Mouse (Mus musculus): ENCODE data around the gene Olfr1344. TPM values are rescaled to one million over a fixed set of nuclear protein-coding genes. Genes with fewer than 3 reads are reported as not detected.
A peak's percentile ranks its signal among the peaks of the same experiment; 100 is the strongest.

Gene Olfr1344
- total and polyA plus RNA-seq, 2 experiments from 2014 or later = 0.36 to 5.2 TPM

GRCm38 (mm10) chr7:6414626-6415441 is 23.7 kb upstream of the Olfr1344 start:
- Histone ChIP-seq H3K4me3 (ENCODE audit: low read depth, low read length) (peak overlapping the region; percentile 42), H3K9ac (replicated peaks; ENCODE audit: low read length, poor library complexity, severe bottlenecking) (peak overlapping the region; percentile 67), H3K4me1 (ENCODE audit: insufficient read depth, low read length) (no peaks in the 10 kb centered on the region), H3K27me3 (ENCODE audit: insufficient read depth, low read length) (no peaks in the 10 kb centered on the region), H3K36me3 (ENCODE audit: insufficient read depth, low read length) (no peaks in the 10 kb centered on the region), H3K9me3 (ENCODE audit: low read length) (no peaks in the 10 kb centered on the region), H3K27ac (ENCODE audit: low read depth, low read length) (0 out of 2 replicates have a peak overlapping the region, but pooled peaks have one; percentile 51), H3K4me2 (ENCODE audit: low read depth, low read length, poor library complexity, severe bottlenecking) (peak overlapping the region; percentile 51)
- no peak for TF ChIP-seq CTCF (IDR thresholded peaks at IDR 0.05)
- WGBS = 8% methylated on average over 17 of the region's 22 CpGs
- DNase-seq (ENCODE audit: low spot score) (peak; percentile 68), ATAC-seq (ENCODE audit: low FRiP score) (peak; percentile 91)

- DNase-seq (ENCODE audit: low spot score) = no peak
- no peaks in the 10 kb centered on the region for H3K9me3 ChIP-seq (ENCODE audit: low read length)
- no peaks in the 10 kb centered on the region for H3K27me3 ChIP-seq (ENCODE audit: insufficient read depth, low read length)
- 8% methylated on average over 8 of the region's 8 CpGs for WGBS
- H3K4me1 ChIP-seq (ENCODE audit: insufficient read depth, low read length) = no peaks in the 10 kb centered on the region
- H3K27ac ChIP-seq (ENCODE audit: low read depth, low read length) = peak overlapping the region; percentile 51; the same call in 1 of the 2 replicates
- no peaks in the 10 kb centered on the region for H3K36me3 ChIP-seq (ENCODE audit: insufficient read depth, low read length)
- no peak for TF ChIP-seq CTCF (IDR thresholded peaks at IDR 0.05)
- peak overlapping the region; percentile 51 for H3K4me2 ChIP-seq (ENCODE audit: low read depth, low read length, poor library complexity, severe bottlenecking)
- ATAC-seq (ENCODE audit: low FRiP score) = peak; percentile 50
- H3K4me3 ChIP-seq (ENCODE audit: low read depth, low read length) = peak overlapping the region; percentile 42
- peak overlapping the region; percentile 67 for H3K9ac ChIP-seq (replicated peaks; ENCODE audit: low read length, poor library complexity, severe bottlenecking)
These were observed 23.1 kb upstream of the Olfr1344 start for GRCm38 (mm10) chr7:6415442-6415787.

GRCm38 (mm10) chr7:6419894-6420293 is 18.6 kb upstream of the Olfr1344 start:
- Histone ChIP-seq H3K4me1 (ENCODE audit: insufficient read depth, low read length) (no peaks in the 10 kb centered on the region), H3K27ac (ENCODE audit: low read depth, low read length) (no peak overlapping the region), H3K27me3 (ENCODE audit: insufficient read depth, low read length) (no peaks in the 10 kb centered on the region), H3K9ac (replicated peaks; ENCODE audit: low read length, poor library complexity, severe bottlenecking) (no peak overlapping the region), H3K9me3 (ENCODE audit: low read length) (no peaks in the 10 kb centered on the region), H3K4me2 (ENCODE audit: low read depth, low read length, poor library complexity, severe bottlenecking) (no peak overlapping the region), H3K36me3 (ENCODE audit: insufficient read depth, low read length) (no peaks in the 10 kb centered on the region), H3K4me3 (ENCODE audit: low read depth, low read length) (no peak overlapping the region)
- WGBS = 79% methylated on average over 6 of the region's 6 CpGs
- no peak for TF ChIP-seq CTCF (IDR thresholded peaks at IDR 0.05)
- no peak for ATAC-seq (ENCODE audit: low FRiP score)
- no peak for DNase-seq (ENCODE audit: low spot score)

DNA sequence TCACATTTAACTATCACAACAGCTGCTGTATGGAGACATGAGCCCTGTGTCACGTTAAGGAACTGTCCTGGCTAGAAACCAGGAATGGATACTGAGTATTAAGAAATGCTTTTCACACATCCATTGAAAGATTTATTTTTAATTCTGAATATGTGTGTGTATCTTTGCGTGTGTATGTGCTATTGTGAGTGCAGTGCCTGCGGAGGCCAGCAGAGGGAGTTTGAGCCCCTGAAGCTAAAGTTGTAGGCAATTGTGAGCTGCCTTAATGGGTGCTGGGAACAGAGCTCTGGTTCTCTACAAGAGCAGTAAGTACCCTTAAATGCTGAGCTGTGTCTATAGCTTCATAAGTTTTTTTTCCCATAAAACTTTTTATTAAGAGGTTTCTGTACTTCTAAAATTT is 9.1 kb upstream of the Olfr1344 start:
- Histone ChIP-seq H3K4me3 (ENCODE audit: low read depth, low read length) (no peak overlapping the region), H3K9ac (replicated peaks; ENCODE audit: low read length, poor library complexity, severe bottlenecking) (no peak overlapping the region), H3K36me3 (ENCODE audit: insufficient read depth, low read length) (peaks cover 13% of the 10 kb centered on the region; the same call in 1 of the 2 replicates), H3K9me3 (ENCODE audit: low read length) (peaks cover 5% of the 10 kb centered on the region; the same call in 1 of the 2 replicates), H3K27me3 (ENCODE audit: insufficient read depth, low read length) (no peaks in the 10 kb centered on the region), H3K27ac (ENCODE audit: low read depth, low read length) (no peak overlapping the region), H3K4me1 (ENCODE audit: insufficient read depth, low read length) (no peaks in the 10 kb centered on the region), H3K4me2 (ENCODE audit: low read depth, low read length, poor library complexity, severe bottlenecking) (no peak overlapping the region)
- WGBS = 82% methylated on average over 3 of the region's 3 CpGs
- DNase-seq (ENCODE audit: low spot score) = no peak
- ATAC-seq (ENCODE audit: low FRiP score) = no peak
- TF ChIP-seq CTCF (IDR thresholded peaks at IDR 0.05) = peak; percentile 37

DNA sequence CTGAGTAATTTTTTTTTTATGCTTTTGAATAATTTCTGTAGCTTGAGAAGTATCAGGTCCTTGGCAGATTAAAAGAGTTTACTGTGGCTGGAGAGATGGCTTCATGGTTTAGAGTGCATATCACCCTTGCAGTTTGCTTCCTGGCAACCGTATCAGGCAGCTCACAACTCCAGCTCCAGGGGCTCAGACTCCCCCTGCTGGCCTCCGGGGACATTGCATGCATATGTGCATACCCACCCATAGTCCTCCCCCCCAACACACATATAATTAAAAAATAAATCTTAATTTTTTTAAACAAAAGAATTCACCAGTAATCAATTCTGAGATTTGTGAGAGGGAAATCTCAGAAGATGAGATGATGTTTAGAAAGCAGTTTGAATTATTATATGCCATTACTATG is 8.1 kb upstream of the Olfr1344 start:
- Histone ChIP-seq H3K36me3 (ENCODE audit: insufficient read depth, low read length) (peaks cover 13% of the 10 kb centered on the region; the same call in 1 of the 2 replicates), H3K9me3 (ENCODE audit: low read length) (peaks cover 5% of the 10 kb centered on the region; the same call in 1 of the 2 replicates), H3K4me1 (ENCODE audit: insufficient read depth, low read length) (no peaks in the 10 kb centered on the region), H3K27ac (ENCODE audit: low read depth, low read length) (no peak overlapping the region), H3K4me3 (ENCODE audit: low read depth, low read length) (no peak overlapping the region), H3K4me2 (ENCODE audit: low read depth, low read length, poor library complexity, severe bottlenecking) (no peak overlapping the region), H3K27me3 (ENCODE audit: insufficient read depth, low read length) (no peaks in the 10 kb centered on the region), H3K9ac (replicated peaks; ENCODE audit: low read length, poor library complexity, severe bottlenecking) (no peak overlapping the region)
- ATAC-seq (ENCODE audit: low FRiP score) (no peak), DNase-seq (ENCODE audit: low spot score) (peak; percentile 20)
- 35% methylated on average over 2 of the region's 2 CpGs for WGBS
- TF ChIP-seq CTCF (IDR thresholded peaks at IDR 0.05) = peak; percentile 54

- no peaks in the 10 kb centered on the region for H3K36me3 ChIP-seq (ENCODE audit: insufficient read depth, low read length)
- no peak overlapping the region for H3K4me3 ChIP-seq (ENCODE audit: low read depth, low read length)
- WGBS = 40% methylated on average over 2 of the region's 2 CpGs
- no peaks in the 10 kb centered on the region for H3K27me3 ChIP-seq (ENCODE audit: insufficient read depth, low read length)
- ATAC-seq (ENCODE audit: low FRiP score) (no peak), DNase-seq (ENCODE audit: low spot score) (no peak)
- no peak overlapping the region for H3K4me2 ChIP-seq (ENCODE audit: low read depth, low read length, poor library complexity, severe bottlenecking)
- no peaks in the 10 kb centered on the region for H3K4me1 ChIP-seq (ENCODE audit: insufficient read depth, low read length)
- no peak for TF ChIP-seq CTCF (IDR thresholded peaks at IDR 0.05)
- no peak overlapping the region for H3K9ac ChIP-seq (replicated peaks; ENCODE audit: low read length, poor library complexity, severe bottlenecking)
- no peak overlapping the region for H3K27ac ChIP-seq (ENCODE audit: low read depth, low read length)
- H3K9me3 ChIP-seq (ENCODE audit: low read length) = no peaks in the 10 kb centered on the region
These were observed 2.7 kb downstream of the Olfr1344 start for GRCm38 (mm10) chr7:6441173-6441572.

Data from midbrain, postnatal 0 days (tissue).